Mouse (Mus musculus) embryonic facial prominence, embryonic 15.5 days (tissue): ENCODE measurements around the gene Ginm1. TPM values are rescaled to one million over a fixed set of nuclear protein-coding genes. Genes with fewer than 3 reads are reported as not detected.

Experiments used
- ATAC-seq: fragments of 200-750 bp; cut with Nextera tagmentation; 2 replicates; pipeline ENCODE4 v1.8.0; 2017; ENCODE audit warnings: low read depth, moderate TSS enrichment; ENCODE audit not compliant: insufficient number of reproducible peaks, low FRiP score, low TSS enrichment
- H3K27ac ChIP-seq: fragments of 300-500 bp; sonication (generic); replicated peaks from 2 replicates; pipeline ENCODE4 v1.5.1; 2015; ENCODE audit warnings: mild to moderate bottlenecking, inconsistent platforms
- H3K27me3 ChIP-seq: fragments of 300-500 bp; sonication (generic); 2 replicates; pipeline ENCODE4 v1.6.1; 2015; ENCODE audit warnings: inconsistent platforms
- H3K36me3 ChIP-seq: fragments of 300-500 bp; sonication (generic); 2 replicates; pipeline ENCODE4 v1.6.1; 2015; ENCODE audit warnings: mild to moderate bottlenecking, inconsistent platforms
- H3K4me1 ChIP-seq: fragments of 300-500 bp; sonication (generic); 2 replicates; pipeline ENCODE4 v1.6.1; 2015; ENCODE audit warnings: inconsistent platforms
- H3K4me2 ChIP-seq: fragments of 300-500 bp; sonication (generic); replicated peaks from 2 replicates; pipeline ENCODE4 v1.6.1; 2015; ENCODE audit warnings: mild to moderate bottlenecking, inconsistent platforms
- H3K4me3 ChIP-seq: fragments of 300-500 bp; sonication (generic); replicated peaks from 2 replicates; pipeline ENCODE4 v1.5.1; 2015; ENCODE audit warnings: mild to moderate bottlenecking, inconsistent platforms
- H3K9ac ChIP-seq: fragments of 300-500 bp; sonication (generic); 2 replicates; pipeline ENCODE4 v1.6.1; 2015; ENCODE audit warnings: inconsistent platforms
- H3K9me3 ChIP-seq: fragments of 300-500 bp; sonication (generic); replicated peaks from 2 replicates; pipeline ENCODE4 v1.6.1; 2016; ENCODE audit warnings: inconsistent platforms
- WGBS: fragments of 180-500 bp; shearing (Covaris S2); methylation state at CpG from one replicate; pipeline ENCODE4 v1.1.7; 2015; 5-methylcytosine and 5-hydroxymethylcytosine counted together
- polyA plus RNA-seq: library from polyadenylated mRNA; unstranded; fragments of >200 nt; fragmentation: Nextera tagmentation; extraction: Ambion mirVana; gene quantifications from 2 replicates; pipeline ENCODE4 v1.2.1, GENCODE M21; 2015

Gene Ginm1
- polyA plus RNA-seq, 1 experiment from 2014 or later, result 87.3 TPM

DNA sequence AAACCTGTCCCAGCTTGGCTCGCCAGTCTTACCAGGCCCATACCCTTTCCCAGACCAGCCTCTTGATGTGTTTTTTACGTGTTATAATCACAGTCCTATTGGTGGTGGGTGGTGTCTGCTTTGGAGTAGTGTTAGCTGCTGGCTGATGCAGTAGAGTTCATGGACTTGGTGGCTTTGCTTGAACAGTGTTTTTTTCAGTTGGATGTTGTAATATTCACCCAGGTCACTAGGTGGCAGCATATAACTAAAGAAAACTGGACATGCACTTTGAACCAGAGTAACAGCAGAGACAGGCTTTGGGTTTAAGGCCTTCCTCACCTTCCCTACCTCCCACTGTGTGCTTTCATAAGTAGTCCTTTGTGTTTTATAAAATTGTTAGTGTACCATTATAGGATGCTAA lies 17.3 kb upstream of the Ginm1 start:
- ATAC-seq, result no peak
- peaks cover 58% of the 10 kb centered on the region for H3K36me3 ChIP-seq
- 47% methylated on average over 2 of the region's 2 CpGs for WGBS

DNA sequence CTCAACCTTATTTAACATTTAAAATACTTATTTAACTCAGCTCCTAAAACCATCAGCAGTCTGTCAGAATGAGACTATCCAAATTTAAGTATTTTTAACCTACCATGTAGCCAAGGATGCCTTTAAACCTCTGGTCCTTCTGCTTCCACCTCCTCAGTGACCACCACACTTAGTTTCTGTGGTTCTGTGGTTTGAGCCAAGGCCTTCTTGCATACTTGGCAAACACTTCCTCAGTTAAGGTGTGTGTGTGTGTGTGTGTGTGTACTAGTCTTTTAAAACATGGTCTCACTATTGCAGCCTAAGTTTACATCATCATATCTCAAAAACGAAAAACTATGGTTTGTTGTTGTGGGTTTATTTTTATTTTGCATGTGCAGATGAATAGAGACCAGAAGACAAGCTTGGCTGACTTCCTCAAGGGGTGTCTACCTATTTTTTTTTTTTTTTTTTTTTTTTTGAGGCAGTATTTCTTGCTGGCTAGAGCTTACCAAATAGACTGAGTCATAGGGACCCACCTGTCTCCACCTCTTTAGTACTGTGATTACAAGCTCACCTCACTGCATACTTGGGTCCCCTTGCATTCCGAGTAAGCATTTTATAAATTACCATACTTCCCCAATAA lies 10.0 kb upstream of the Ginm1 start:
- H3K9ac ChIP-seq, result no peak overlapping the region
- H3K4me2 ChIP-seq, result no peak overlapping the region
- 83% methylated on average over 2 of the region's 2 CpGs for WGBS
- H3K9me3 ChIP-seq, result no peaks in the 10 kb centered on the region
- no peak for ATAC-seq
- no peak overlapping the region for H3K4me3 ChIP-seq
- H3K36me3 ChIP-seq, result peaks cover 64% of the 10 kb centered on the region
- no peaks in the 10 kb centered on the region for H3K27me3 ChIP-seq
- no peak overlapping the region for H3K27ac ChIP-seq
- no peaks in the 10 kb centered on the region for H3K4me1 ChIP-seq

More for the DNA sequence above, 17.3 kb upstream of the Ginm1 start:
- Histone ChIP-seq H3K4me2 (no peak overlapping the region), H3K9ac (no peak overlapping the region), H3K27me3 (no peaks in the 10 kb centered on the region), H3K4me3 (no peak overlapping the region), H3K27ac (no peak overlapping the region), H3K4me1 (no peaks in the 10 kb centered on the region), H3K9me3 (no peaks in the 10 kb centered on the region)

DNA sequence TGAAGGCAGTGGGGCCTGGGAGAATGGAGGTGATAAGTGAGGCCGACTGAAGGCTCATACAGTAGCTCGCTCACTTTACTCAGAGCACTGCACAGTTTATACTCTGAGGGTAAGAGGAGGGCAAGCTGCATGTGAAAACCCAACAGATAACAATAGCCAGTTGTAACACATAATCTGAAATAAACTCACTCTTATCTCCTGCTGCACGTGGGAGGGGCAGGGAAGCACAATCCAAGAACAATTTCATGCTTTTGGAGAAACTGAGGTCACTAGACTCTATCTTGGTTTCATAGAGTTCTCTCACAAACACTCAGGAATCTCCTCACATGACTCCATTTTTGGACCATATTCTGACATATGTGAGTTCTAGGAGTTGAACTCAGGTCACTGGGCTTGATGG lies 8.6 kb upstream of the Ginm1 start:
- Histone ChIP-seq H3K4me2 (no peak overlapping the region), H3K9ac (no peak overlapping the region), H3K36me3 (peaks cover 73% of the 10 kb centered on the region), H3K27ac (no peak overlapping the region), H3K9me3 (no peaks in the 10 kb centered on the region), H3K4me3 (no peak overlapping the region), H3K27me3 (no peaks in the 10 kb centered on the region), H3K4me1 (no peaks in the 10 kb centered on the region)
- 84% methylated on average over 3 of the region's 3 CpGs for WGBS
- no peak for ATAC-seq

DNA sequence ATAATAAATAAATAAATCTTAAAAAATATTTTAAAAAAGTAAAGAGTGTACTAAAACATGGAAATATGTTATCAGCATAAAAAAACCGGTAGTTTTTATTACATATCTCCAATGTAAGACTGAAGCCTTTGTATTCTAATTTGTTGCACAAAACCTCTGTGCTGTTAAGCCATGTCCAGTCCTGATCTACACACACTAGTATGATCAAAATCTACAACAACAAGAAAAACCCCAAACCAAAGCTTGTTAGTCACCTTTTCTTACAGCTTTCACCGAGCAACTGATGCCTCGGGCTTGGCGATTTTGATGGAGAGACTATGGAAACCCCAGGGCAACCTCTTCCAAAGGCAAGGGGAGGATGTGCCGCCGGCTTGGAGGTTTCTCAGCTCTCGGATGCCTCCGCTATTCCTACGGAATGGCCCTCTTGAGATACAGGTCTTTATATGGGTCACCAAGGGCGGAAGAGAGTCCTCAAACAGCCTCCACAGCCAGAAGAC lies 322 bp downstream of the Ginm1 start:
- under 1% methylated on average over 10 of the region's 10 CpGs for WGBS
- peaks cover 13% of the 10 kb centered on the region for H3K4me1 ChIP-seq
- H3K9ac ChIP-seq, result peak overlapping the region; percentile 84
- H3K4me3 ChIP-seq, result peak overlapping the region; percentile 90
- peaks cover 24% of the 10 kb centered on the region for H3K36me3 ChIP-seq
- H3K9me3 ChIP-seq, result no peaks in the 10 kb centered on the region
- peak; percentile 22; the same call in 1 of the 2 replicates for ATAC-seq
- H3K27ac ChIP-seq, result peak overlapping the region; percentile 48; the same call in 1 of the 2 replicates
- no peaks in the 10 kb centered on the region for H3K27me3 ChIP-seq
- peak overlapping the region; percentile 72 for H3K4me2 ChIP-seq

DNA sequence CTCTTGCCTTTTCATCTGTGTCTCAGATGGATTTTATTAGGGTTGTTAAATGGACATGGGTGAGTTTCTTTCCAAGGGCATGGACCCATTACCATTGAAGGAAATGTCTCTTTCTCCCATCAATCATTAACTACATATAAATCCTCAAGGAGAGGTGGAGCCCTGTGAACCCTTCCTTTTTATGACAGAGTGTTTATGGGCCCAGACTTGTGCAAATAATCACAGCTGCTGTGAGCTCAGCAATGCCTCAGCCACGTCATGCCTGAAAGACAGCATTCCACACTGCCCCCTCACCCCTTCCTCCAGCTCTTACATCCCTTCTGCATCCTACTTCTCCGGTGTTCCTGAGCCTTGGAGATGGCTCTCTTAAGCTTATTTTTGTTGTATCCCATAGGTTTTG lies 5.3 kb downstream of the Ginm1 start:
- H3K9me3 ChIP-seq, result no peaks in the 10 kb centered on the region
- H3K4me2 ChIP-seq, result no peak overlapping the region
- no peak overlapping the region for H3K4me3 ChIP-seq
- peaks cover 12% of the 10 kb centered on the region for H3K36me3 ChIP-seq
- H3K9ac ChIP-seq, result no peak overlapping the region
- WGBS, result 42% methylated on average over 2 of the region's 2 CpGs
- H3K27me3 ChIP-seq, result no peaks in the 10 kb centered on the region
- no peak for ATAC-seq
- H3K4me1 ChIP-seq, result peaks cover 4% of the 10 kb centered on the region
- no peak overlapping the region for H3K27ac ChIP-seq

DNA sequence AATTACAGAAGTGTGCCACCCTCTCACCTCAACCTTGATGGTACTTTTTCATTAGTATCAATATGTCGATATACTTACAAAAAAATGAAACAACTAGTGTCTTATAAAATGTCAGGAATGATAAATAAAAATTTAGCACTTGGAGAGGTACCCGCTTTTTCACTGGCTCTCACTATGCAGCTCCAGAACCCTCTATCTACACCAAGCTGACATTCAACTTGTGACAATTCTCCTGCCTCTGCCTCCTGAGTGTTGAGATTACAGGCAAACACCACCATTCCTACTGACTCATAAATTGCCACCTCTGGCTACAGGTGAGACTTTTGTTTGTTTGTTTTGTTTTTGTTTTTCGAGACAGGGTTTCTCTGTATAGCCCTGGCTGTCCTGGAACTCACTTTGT lies 11.4 kb downstream of the Ginm1 start:
- Histone ChIP-seq H3K4me3 (peak overlapping the region; percentile 74), H3K27me3 (no peaks in the 10 kb centered on the region), H3K36me3 (peaks cover 7% of the 10 kb centered on the region; the same call in 1 of the 2 replicates), H3K4me2 (peak overlapping the region; percentile 79), H3K9me3 (no peaks in the 10 kb centered on the region), H3K9ac (peak overlapping the region; percentile 15; the same call in 1 of the 2 replicates), H3K27ac (0 out of 2 replicates have a peak overlapping the region, but pooled peaks have one; percentile 63), H3K4me1 (peaks cover 4% of the 10 kb centered on the region; the same call in 1 of the 2 replicates)
- 54% methylated on average over 3 of the region's 3 CpGs for WGBS
- no peak; the same call in 1 of the 2 replicates for ATAC-seq

DNA sequence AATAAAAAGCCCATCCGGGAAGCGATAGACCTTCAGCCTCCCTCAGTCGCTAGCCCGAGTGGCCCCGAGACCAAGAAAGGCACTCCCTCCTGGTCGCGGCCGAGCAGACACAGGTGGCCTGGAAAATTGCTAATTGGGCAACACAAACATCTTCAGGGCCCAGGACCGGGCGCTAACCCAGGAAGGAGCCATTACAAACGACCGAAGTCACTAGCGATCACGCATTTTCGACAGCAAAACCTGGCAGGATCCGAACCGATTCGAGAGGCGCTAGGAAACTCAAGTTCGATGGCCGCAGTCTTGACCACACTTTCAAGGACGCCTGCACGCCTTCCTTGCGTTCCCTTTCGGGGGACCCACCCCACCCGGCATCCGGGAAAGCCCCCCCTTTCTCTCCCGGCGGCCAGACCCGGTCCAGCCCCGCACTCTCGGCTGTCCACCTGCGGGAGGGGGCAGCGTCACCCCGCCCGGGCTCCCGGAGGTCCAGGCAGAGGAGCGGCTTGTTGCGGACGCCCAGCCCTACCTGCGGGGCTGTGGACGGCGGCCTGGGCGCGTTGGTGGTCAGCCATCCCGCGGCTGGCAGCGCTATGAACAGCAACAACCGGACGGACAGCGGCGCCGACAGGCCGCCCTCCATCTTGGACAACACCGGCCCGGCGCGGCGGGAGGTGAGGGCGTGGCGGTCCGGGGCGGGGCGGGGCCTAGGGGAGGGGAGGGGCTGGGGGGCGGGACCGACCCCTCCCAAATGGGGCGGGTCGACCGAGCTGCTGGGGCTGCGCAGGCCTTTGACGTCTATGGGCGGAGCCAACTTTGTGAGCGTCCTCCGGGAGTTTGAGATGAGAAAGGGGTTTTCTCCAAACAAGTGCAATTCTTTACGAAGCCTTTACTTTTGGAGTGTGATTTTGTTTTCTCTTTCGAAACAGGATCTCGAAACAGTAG lies 12.1 kb downstream of the Ginm1 start:
- Histone ChIP-seq H3K4me1 (peaks cover 4% of the 10 kb centered on the region; the same call in 1 of the 2 replicates), H3K36me3 (peaks cover 12% of the 10 kb centered on the region), H3K4me2 (peak overlapping the region; percentile 79), H3K9me3 (no peaks in the 10 kb centered on the region), H3K4me3 (peak overlapping the region; percentile 74), H3K27me3 (no peaks in the 10 kb centered on the region), H3K27ac (peak overlapping the region; percentile 63; the same call in 1 of the 2 replicates), H3K9ac (peak overlapping the region; percentile 71)
- peak; percentile 95 for ATAC-seq
- under 1% methylated on average over 66 of the region's 77 CpGs for WGBS

DNA sequence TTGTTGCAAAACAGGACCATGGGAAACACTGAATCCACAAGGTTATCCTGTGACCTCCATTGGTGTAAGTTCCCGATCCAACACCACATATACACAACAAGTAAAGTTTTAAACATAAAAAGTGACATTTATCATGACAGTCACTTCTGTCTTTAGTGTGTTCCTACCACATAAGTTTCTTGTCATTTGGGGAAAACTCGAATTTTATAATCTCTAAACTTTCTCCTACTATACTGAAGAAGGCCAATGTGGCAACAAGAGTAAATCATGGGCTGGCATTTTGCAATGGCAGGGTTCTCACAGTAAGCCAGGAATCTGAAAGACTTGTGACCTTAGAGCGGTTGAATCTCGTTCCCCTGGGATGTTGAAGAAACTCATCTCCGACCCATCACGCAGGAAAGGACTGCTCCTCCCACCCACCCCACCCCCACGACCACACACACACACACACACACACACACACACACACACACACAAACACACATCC lies 12.8 kb downstream of the Ginm1 start:
- peak overlapping the region; percentile 74 for H3K4me3 ChIP-seq
- peaks cover 18% of the 10 kb centered on the region for H3K36me3 ChIP-seq
- no peaks in the 10 kb centered on the region for H3K27me3 ChIP-seq
- H3K9ac ChIP-seq, result 0 out of 2 replicates have a peak overlapping the region, but pooled peaks have one; percentile 71
- H3K27ac ChIP-seq, result no peak overlapping the region
- 22% methylated on average over 7 of the region's 7 CpGs for WGBS
- H3K4me1 ChIP-seq, result peaks cover 4% of the 10 kb centered on the region; the same call in 1 of the 2 replicates
- H3K4me2 ChIP-seq, result peak overlapping the region; percentile 79
- no peak for ATAC-seq
- H3K9me3 ChIP-seq, result no peaks in the 10 kb centered on the region

DNA sequence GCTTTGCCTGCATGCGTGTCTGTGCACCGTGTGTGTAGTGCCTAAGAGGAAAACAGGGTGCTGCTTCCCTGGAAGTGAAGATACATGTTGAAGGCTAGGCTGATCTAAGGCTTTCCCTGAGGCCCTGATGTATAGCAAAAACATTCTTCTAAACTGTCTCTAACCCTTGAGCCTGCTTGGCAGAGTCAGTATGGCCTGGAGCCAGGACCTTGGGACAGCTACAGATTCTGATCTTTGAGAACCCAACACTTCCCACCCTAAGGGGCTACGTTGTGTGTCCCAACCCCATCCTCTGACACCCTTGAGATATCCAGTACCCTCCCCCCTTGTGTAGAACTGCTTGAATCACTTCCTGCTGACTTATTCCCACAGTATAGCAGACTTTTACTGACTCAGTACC lies 14.3 kb downstream of the Ginm1 start:
- WGBS, result 81% methylated on average over 3 of the region's 3 CpGs
- H3K27ac ChIP-seq, result no peak overlapping the region
- no peaks in the 10 kb centered on the region for H3K9me3 ChIP-seq
- peaks cover 4% of the 10 kb centered on the region; the same call in 1 of the 2 replicates for H3K4me1 ChIP-seq
- no peak overlapping the region for H3K4me3 ChIP-seq
- no peak overlapping the region for H3K4me2 ChIP-seq
- no peak overlapping the region for H3K9ac ChIP-seq
- H3K36me3 ChIP-seq, result peaks cover 26% of the 10 kb centered on the region
- H3K27me3 ChIP-seq, result no peaks in the 10 kb centered on the region
- no peak for ATAC-seq

DNA sequence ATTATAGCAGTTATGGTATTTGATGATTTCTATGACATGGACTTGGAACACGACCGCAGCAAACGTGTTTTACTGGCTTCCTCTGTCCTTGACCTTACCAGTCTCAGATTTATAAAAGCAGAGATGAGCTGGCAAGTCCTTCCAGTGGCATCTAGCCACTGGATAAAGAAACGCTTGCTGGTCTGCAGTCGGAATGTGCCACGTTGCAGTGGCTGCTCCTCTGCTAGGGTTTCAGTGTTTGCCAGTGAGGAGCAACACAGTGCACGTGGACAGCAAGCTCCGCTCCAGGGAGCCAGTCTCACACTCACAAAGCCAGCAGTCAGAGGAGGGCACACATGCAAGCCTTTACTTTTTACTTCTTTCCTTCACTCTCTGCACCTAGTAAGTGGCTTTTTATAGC lies 17.2 kb downstream of the Ginm1 start:
- Histone ChIP-seq H3K4me2 (no peak overlapping the region), H3K27ac (no peak overlapping the region), H3K4me3 (no peak overlapping the region), H3K4me1 (peaks cover 4% of the 10 kb centered on the region; the same call in 1 of the 2 replicates), H3K36me3 (peaks cover 55% of the 10 kb centered on the region), H3K27me3 (no peaks in the 10 kb centered on the region), H3K9ac (no peak overlapping the region), H3K9me3 (no peaks in the 10 kb centered on the region)
- no peak for ATAC-seq
- 94% methylated on average over 8 of the region's 8 CpGs for WGBS

DNA sequence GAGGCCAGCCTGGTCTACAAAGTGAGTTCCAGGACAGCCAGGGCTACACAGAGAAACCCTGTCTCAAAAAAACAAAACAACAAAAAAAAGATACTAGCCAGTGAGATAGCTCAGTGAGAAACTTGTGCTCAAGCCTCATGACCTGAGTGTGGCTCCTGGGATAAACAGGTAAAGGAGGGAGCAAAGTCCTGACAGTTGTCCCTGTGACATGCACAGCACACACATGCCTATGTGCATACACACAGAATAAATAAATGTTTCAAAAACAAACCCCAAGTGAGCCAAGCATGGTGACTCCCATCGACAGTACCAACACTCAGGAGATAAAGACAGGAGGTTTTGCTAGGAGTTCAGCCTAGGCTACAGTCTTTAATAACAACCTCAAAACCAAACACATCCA lies 19.9 kb downstream of the Ginm1 start:
- no peaks in the 10 kb centered on the region for H3K9me3 ChIP-seq
- H3K36me3 ChIP-seq, result peaks cover 71% of the 10 kb centered on the region
- no peak overlapping the region for H3K9ac ChIP-seq
- no peaks in the 10 kb centered on the region for H3K4me1 ChIP-seq
- WGBS, result 89% methylated on average over 1 of the region's 1 CpGs
- H3K27me3 ChIP-seq, result no peaks in the 10 kb centered on the region
- H3K27ac ChIP-seq, result no peak overlapping the region
- ATAC-seq, result no peak
- H3K4me2 ChIP-seq, result no peak overlapping the region
- no peak overlapping the region for H3K4me3 ChIP-seq
